Mouse (Mus musculus): Measurements from ENCODE around the gene Vmn1r31.

Vmn1r31 gene

DNA sequence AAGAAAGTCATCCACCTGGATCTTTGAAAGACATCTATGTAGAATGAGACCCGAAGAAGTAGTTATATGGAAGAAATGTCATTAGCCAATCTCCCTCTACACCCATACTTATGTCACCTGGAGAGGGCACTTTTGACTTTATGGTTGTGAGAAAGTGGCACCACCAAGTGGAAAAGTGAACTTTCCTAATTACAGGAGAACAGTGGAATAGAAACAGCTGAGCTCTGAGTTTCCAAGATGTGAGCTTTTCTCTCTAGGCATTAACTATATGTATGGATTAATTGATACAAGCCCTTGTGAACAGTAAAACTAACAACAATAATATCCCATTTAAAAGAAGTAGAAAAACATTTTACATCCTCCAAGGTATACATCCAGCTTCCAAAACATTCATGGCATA is at the start of gene Vmn1r31:
Gene Vmn1r31 (minus strand): TSS at position 101 of the 400 bp plus-strand sequence.
- no peak for DNase-seq

DNA sequence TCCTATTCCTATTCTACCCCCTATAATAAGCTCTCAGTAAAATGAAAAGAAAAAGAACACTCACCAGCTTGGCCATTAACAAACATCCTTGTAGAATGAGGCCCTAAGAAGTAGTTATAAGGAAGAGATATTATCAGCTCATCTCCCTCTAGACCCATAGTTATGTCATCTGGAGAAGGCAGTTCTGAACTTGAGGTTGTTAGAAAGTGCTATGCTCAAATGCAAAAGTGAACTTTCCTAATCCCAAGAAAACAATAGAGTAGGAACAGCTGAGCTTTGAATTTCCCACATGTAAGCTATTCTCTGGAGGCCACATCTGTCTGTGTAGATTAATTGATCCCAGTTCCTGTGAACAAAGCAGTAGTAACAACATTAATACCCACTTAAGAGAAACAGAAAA is 31.8 kb downstream of the Vmn1r31 start, which contains the start of gene Vmn1r30:
Gene Vmn1r30 (minus strand): TSS at position 101 of the 400 bp plus-strand sequence.
- DNase-seq, result no peak
